Mouse (Mus musculus): ENCODE data around the gene Wdr70.

Gene Wdr70

DNA sequence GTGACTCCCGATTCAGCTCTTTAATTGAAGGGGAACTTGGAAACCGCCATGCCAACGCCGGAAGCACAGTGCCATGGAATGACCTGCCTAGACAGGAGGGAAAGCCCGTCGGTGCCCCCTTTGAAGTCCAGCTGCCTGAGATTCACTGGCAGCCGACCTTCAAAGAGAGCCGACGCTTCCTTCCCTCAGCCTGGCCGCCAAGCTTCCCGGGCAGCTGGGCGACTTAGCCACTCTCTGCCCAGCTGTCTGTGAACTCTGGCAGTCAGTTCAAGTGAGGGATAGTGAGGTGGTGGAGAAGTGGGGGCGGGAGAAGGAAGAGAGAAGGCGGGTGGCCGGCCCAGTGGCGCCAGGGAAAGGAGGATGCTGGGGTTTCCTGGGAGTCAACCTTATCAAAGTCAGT lies 164.9 kb downstream of the Wdr70 start:
- DNase-seq (ENCODE audit: low spot score in 2 of 2), result no peak

DNA sequence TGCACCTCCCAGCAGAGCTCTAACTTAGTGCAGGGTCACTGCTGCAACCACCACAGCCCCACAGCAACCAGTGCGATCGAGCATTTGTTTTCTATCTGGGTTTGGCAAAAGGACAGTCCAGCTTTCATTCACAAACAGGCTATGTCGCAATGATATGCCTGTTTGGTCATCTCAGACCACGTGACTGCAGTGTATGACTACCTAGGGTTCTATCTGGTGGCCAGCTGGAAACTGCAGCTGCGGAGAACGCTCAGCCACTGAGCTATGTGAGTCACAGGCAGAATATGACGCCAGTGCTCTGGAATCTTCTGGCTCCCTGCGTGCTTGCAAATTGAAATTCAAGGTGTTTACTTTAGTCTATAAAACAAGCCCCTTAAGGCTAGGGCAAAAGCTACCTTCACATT lies 167.4 kb downstream of the Wdr70 start:
- DNase-seq (ENCODE audit: low spot score in 2 of 2), result peak; percentile 33 to 51

DNA sequence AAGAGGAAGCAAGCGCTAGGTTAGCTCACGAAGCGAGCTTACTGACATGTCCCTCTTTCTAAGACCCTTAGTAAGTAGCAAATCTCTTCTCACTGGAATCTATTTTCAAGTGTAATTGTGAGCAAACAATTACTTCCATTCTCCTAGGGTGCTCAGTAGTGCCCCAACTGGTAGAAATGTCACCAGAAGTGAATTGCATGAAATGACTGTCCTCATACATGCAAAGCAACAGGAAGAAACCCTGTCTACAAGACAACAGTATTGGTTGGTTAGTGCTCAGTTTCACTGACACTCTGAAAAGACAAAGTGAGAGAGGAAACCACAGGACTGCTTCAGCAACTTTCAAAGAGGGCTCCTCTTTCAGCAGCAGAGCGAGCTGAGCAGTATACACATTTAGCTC lies 173.6 kb downstream of the Wdr70 start:
- DNase-seq (ENCODE audit: low spot score in 2 of 2), result no peak

DNA sequence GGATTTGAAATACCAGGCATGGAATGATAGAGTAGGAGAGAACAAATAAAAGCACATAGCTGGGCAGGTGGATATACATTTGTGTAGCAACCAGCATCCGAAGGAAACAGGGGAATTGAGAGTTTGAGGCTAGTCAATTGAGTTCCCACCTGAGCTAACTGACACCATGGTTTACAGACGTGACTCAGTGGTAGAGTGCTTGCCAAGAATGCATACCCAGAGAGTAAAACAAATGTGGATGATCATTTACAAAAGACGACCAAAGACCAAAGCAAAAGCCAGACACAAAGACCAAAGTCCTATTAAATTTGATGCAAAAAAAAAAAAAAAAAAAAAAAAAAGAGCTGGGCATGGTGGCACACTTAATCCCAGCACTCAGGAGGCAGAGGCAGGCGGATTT lies 175.7 kb downstream of the Wdr70 start:
- DNase-seq (ENCODE audit: low spot score in 2 of 2), result no peak

DNA sequence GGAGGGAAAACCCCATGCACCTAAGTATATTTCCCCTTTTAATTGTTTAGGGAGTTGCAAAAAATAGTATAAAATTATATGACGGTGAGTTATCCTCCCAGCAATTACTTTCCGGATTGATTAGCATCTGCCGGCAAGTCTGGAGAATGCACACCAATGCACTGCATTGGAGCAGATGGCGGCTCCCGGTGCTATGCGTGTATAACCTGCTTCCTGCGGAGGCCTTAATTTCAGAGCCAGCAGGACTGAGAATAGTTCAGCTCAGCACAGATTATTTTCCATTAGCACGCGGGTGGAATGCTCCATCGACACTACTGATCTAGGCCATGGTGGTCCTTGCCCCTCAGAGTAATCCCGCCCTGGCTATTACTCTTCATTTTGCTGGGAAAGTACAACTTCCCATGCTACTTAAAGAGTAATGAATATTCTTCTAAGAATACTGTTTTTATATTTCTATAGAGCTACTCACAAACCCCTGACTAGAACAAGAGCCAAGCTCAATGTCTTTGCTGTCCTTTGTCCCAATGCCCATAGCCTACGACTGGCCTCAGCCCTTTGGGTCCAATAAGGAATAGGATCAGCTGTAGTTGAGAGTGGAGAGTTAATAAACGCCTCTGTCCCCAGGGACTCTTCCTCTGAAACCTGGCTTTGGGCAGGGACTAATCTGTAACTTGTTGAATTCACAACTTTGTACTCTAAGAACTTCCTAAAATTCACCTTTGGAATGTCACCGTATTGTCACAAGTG lies 176.5 kb downstream of the Wdr70 start:
- DNase-seq (ENCODE audit: low spot score in 2 of 2), result no peak

DNA sequence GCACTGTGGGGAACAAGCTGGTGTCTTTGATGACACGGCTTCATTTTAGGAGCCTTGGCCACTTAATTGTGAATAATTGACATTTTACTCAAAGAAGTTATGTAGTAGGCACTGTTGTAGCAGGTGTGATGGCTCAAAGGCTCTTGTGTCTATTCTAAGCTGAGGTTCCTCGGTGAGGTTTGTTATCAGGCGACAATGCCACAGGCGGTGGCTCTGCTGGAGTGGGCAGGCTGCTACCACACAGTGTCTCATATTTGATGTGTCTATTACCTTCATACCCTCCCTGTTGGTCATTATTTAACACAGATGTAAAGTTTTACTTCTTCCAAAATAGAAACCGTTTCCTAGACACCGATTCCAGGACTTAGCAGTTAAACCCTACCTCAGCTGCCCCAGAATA lies 177.9 kb downstream of the Wdr70 start:
- no peak for DNase-seq (ENCODE audit: low spot score in 2 of 2)

DNA sequence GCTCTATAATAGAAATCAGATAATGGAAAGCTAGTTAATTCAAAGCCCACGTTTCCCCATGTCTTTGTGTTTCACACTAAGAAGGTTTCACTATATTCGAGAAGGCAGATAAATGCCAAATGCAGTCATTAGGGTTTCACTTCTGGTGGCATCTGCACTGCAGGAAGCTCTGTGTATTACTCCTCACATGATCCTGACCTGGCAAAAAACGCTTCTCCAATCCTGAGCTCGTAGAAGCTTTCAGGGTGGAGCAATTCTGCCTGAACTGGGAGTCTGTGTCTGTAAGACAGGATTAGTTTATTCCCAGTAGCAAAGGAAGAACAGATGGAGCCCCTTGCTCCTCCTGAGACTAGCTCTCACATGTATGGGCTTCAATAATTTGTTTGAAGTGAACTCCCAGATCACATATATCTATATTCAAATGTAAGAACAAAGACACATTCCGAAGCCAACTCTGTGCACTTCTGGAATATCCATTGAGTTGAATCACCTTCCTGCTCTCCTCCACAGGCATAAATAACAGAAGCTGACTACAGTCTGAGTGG lies 192.4 kb downstream of the Wdr70 start:
- no peak for DNase-seq (ENCODE audit: low spot score in 2 of 2)

DNA sequence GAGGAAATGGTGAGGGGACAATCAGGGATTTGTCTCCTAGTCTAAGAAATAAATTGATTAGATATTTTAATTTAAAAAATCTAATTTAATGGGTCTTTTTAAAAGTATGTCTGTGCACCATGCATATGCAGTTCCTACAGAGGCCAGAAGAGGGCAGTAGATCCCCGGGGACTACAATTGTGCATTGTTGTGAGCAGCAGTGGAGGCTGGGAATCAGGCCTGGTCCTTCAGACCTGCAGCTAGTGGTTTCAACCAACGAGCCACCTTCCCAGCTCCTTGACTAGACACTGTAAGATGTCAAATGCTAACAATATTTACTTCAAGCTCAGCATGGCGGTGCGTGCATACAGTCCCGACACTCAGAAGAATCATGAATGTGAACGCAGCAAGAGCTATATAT lies 199.7 kb downstream of the Wdr70 start:
- no peak for DNase-seq (ENCODE audit: low spot score in 2 of 2)

DNA sequence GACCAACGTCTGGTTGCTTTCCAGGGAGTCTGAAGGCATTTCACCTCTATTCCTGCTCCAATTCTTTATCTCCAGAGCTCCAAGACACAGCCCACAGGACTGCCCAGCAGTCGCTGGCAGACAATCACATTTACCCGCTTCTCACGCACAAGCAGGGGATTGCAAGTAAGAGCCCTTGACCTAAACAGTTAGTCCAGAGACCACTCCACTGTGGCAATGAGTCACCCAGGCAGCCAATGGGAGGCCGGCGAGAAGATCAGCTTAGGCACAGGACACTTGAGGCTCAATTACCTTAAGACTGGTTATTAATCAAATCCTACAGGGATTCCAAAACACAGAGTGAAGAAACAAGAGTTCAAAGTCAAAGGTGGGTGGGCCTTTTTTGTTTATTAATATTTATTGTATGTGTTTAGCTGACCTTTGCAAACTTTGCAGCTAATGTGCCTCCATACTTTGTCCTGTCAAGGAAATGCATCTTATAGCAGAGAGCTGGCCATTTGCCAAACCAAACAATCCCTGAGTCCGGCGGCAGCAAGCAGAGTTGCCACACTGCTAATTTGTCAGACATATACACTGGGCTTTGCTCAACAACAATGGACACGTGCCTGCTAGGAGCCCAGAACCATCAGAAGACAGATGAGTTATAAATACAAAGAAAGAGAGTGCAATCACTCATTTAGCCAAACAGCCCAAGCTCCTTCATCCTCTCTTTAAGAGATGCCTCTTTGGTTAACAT lies 207.3 kb downstream of the Wdr70 start:
- no peak for DNase-seq (ENCODE audit: low spot score in 2 of 2)

DNA sequence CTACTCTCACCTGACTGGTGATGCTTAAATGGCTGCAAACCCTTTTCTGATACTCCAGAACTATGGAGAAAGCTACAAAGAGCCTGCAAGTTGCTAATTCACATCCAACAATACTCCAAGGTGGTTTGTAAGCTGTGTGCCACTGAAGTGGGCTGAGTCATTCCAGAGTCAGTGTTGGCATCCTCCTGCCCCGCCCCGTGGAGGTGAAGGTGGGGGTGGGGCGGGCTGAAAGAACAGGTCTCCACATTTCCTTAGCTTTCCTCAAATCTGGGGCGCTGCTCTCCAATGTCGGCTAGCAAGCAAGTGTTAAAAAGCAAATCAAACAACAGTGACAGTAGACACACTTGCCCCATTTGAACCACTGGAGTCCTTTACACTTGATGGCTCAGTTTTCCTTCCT lies 208.7 kb downstream of the Wdr70 start:
- DNase-seq (ENCODE audit: low spot score in 2 of 2), result no peak

DNA sequence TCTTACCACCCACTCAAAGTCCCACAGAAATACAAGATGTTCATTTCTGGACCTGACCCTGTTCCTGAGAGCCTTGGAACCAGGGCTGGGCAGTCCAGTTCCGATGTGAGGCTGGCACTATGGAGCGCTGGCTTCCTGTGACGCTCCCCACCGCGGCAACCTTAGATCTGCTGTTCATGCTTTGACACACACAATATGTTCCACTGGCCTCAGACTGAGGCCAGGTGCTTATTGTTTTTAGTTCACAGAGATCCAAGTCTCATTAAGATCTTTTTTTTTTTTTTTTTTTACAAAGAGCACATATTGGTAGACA lies 209.7 kb downstream of the Wdr70 start:
- DNase-seq (ENCODE audit: low spot score in 2 of 2), result no peak

DNA sequence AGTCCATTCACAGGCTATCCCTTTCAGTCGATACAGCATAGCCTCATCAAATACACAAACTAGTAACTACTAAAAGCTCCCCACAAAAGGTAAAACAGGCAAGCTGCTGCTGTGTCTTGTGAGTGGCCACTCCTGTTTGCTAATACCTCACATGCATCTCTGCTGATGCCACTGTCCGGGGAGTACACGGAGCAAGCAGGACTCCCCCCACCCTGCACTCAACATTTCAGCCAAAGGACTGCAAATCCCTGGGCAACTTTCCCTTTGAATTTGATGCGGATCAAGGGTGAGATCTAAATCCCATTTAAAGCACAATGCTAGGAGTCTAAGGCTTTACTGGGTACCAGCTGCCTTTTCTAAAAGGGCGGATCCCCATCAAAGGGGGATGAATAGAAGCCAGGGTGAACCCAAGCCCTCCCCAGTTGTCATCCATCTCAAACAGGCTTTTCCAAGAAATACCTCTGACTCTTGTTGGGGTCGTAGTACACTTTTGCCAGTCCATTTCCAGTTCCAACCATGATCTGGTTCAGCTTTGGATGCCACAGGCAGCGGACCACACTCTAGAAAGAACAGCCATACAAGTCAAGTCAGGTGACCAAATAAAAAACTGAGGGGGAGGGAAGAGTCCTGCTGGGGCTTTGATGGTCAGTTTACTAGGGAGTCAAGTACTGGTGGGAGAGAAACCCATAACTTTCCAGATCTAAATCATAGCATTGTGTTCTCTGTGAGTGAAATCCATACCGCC lies 210.2 kb downstream of the Wdr70 start:
- no peak for DNase-seq (ENCODE audit: low spot score in 2 of 2)

DNA sequence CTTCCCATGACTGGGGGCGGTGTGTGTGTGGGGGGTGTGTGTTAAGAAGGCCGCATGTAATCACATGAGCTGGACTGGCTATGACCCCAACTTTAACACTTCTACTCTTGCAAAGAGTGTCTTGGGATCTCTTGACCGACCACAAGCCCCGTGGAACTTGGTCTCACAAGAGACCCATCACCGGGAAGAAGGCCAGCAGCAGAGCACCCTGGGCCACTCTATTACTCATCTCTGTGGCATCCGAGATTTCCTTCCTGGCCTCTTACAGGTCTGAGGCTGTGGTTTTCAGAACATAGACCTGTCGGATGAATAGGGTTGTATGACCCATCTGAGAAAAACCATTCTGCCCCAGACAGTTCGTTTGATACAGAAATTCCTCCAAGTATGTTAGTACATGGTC lies 212.4 kb downstream of the Wdr70 start:
- no peak for DNase-seq (ENCODE audit: low spot score in 2 of 2)

DNA sequence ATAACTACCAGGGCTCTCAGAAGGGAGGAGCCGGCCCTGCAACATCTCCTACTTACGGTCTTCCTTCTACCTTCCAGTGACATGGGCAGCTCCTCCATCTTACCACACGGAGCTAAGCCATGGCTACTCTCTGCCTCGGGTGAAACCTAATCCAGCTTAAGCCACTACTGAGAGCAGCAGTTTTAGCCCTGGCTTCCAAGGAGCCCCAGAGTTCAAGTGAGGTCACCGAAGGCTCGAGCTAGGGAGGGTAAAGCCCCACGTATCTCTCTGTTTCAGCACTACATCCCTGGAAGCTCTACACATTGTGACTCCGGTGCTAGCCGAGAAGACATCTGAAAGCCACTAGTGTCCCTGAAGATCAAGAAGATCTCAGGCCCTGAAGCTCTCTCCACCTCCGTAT lies 213.9 kb downstream of the Wdr70 start:
- DNase-seq (ENCODE audit: low spot score in 2 of 2), result no peak

DNA sequence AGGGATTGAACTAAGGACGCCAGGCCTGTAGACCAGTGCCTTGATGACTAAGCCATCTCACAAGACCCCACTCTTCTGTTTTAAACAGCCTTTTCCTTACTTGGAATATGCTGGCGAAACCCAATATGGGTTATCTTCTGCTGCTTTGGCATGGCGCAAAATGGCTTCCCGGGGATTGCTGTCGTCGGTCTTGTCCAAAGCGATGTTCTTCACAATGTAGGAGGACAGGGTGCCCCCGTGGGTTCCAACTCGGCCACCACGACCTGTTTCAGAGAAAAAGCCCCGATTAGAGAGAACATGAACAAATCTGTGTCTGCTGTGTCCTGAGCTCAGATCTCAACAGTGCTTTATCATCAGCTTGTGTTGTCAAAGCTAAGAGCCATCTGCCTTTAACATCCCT lies 214.8 kb downstream of the Wdr70 start:
- no peak for DNase-seq (ENCODE audit: low spot score in 2 of 2)

DNA sequence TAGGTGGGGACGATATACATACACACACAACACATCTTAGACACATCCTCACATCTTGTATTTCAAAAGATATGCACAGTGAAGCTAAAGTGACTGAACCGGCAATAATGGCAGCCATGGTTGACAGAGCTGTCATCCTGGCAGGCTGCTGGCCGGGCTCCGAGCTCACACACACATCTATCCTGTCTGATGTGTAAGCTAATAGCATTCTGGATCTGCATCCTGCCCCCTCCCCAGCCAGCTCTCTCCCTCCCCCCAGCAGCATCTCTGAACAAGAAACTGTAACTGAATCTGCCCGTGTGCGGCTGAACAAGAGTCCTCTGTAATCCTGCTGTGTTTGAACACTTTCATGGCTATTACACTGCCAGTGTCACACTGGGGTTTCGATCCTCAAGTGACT lies 219.1 kb downstream of the Wdr70 start:
- no peak for DNase-seq (ENCODE audit: low spot score in 2 of 2)

DNA sequence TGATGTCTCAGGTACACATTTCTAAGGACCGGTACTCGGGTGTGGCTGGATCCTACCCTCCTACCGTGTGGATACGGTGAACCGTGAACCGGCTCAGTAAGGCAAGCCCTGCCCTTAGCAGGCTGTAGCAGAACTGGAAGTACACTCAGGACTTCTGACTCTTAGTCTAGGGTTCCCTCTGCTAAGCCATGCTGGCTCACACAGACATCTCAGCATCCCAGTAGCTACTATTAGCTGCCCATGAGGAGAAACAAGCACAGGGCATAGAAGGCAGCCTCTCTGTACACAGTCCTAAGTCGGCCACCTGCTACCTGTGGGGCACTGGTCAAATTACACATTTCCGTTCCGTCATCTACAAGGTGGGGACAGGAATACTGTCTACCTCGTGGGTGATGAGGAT lies 220.1 kb downstream of the Wdr70 start:
- DNase-seq (ENCODE audit: low spot score in 2 of 2), result no peak

DNA sequence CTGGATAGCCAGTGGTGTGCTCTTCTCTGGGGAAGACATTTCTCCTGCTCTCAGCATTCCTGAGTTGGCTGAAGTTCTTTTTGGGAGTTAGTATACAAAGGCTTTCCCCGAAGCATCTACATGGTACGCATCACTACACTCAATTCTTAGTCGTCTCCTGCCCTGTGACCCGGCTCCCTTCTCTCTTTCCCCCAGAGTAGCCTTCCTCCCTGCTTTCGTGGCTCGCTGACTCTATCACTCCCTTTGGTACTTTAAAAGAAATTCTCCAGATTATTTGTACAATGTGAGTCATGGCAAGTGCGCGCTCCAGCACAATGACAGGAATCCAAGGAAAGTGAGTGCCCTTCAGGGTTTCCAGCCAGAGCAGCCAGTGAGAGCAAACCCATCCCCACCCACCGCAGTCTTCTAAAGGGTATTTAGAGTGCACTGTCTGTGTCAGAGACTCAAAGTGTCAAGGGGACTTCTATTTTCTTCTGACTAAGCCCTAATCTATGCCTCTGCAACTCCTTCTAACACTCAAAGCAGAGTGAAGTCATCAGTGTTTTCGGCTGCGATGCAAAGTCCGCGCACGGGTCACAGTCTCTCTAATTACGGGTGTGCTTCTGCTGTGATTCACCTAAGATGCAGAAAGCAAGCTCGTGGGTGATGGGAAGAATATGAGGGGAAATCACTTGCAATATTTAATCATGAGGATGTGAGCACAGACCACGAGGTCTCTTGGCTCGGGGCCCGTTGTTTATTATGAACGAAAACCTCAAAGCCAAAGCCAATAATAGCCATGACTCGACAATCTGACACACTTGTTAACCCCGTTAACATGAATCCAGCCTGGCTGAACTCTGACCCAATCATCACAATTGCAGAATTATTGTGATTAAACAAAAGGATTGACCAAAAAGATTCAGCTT lies 221.2 kb downstream of the Wdr70 start:
- no peak for DNase-seq (ENCODE audit: low spot score in 2 of 2)

DNA sequence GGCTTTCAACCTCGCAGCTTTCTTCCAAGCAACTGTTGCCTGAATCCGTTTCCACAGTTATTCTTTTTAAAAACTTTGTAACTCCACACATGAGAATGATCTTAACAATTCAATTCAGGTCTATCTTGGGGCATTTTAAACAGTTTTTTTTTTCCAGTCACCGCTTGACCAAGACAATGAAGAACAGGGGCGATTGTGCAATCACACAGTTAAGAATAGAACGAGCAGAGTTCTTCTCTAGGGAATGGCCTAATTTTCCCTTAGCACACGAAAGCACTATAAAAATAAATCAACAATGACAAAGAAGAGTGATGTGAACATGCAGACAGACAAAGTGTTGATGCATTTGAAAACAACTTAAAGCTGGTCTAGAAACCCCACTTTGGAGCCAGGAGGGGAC lies 223.1 kb downstream of the Wdr70 start:
- DNase-seq (ENCODE audit: low spot score in 2 of 2), result no peak

DNA sequence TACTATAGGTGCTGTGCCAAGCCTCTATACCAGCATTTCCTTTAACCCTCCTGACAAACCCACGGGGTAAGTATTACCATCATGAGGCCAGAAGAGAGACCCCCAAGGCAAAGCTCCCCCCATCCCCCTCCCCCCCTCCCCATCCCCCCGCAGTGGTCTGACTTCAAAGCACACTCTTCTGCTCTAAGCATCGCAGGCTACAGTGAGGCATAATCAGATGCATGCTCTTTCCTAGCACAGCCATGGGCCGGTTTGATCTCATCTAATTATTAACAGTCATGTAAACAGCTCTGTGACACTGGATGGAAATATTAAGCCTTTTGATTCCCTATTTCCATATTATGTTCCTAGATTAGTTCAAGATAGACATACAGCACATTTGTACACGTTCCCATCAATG lies 226.5 kb downstream of the Wdr70 start:
- no peak for DNase-seq (ENCODE audit: low spot score in 2 of 2)

DNA sequence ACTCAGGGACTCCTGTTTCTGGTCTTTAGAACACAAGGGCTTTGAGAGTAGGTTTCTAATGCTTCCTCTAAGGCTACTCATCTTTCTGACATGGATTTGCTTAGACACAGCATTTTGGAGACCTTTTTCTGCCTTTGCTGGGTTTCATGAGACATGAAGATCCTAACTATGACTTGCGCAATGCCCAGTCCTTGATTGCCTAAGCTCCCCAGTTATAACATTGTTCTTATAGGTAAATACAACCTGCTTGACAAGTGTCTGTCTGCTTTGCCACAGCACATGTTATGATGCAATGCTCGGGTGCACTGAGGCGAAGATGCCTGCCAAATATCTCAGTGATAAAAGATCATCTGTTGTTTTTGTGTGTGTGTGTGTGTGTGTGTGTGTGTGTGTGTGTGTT lies 233.7 kb downstream of the Wdr70 start:
- no peak for DNase-seq (ENCODE audit: low spot score in 2 of 2)

DNA sequence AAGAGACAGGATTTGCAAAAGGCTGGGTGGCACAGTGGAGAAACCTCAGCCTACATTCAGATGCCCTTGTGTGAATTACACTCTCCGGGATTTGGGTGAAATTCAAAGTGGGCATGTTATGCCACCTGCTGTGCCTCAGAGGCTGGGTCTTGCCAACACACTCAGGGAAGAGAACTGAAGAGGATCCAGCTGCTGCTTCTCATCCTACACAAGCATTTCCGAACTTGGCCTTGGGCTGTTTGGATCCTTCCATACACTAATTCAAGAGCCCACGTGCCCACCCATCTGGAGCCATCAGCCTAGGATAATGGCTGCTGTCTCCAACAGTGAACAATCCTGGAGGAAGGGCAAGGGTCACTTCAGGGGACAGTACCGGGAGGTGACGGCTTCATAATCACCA lies 235.7 kb downstream of the Wdr70 start:
- no peak for DNase-seq (ENCODE audit: low spot score in 2 of 2)
